Mouse (Mus musculus) liver, embryonic 12.5 days (tissue): Measurements from ENCODE around the gene Unc13b. TPM values are rescaled to one million over a fixed set of nuclear protein-coding genes. Genes with fewer than 3 reads are reported as not detected.

Experiments used
- ATAC-seq: fragments of 200-750 bp; cut with Nextera tagmentation; 2 replicates; pipeline ENCODE4 v1.8.0; 2017; ENCODE audit warnings: moderate number of reproducible peaks, mild to moderate bottlenecking, moderate library complexity
- H3K27ac ChIP-seq: fragments of 300-500 bp; sonication (generic); 2 replicates; pipeline ENCODE4 v1.5.1; 2016; ENCODE audit warnings: mild to moderate bottlenecking
- H3K27me3 ChIP-seq: fragments of 300-500 bp; sonication (generic); replicated peaks from 2 replicates; pipeline ENCODE4 v1.6.1; 2016; ENCODE audit warnings: mild to moderate bottlenecking, moderate library complexity
- H3K36me3 ChIP-seq: fragments of 300-500 bp; sonication (generic); 2 replicates; pipeline ENCODE4 v1.6.1; 2016; ENCODE audit warnings: mild to moderate bottlenecking, moderate library complexity
- H3K4me1 ChIP-seq: fragments of 300-500 bp; sonication (generic); 2 replicates; pipeline ENCODE4 v1.6.1; 2016
- H3K4me2 ChIP-seq: fragments of 300-500 bp; sonication (generic); 2 replicates; pipeline ENCODE4 v1.6.1; 2016; ENCODE audit warnings: mild to moderate bottlenecking, moderate library complexity
- H3K4me3 ChIP-seq: fragments of 300-500 bp; sonication (generic); 2 replicates; pipeline ENCODE4 v1.5.1; 2016; ENCODE audit warnings: mild to moderate bottlenecking, moderate library complexity
- H3K9ac ChIP-seq: fragments of 300-500 bp; sonication (generic); 2 replicates; pipeline ENCODE4 v1.6.1; 2016; ENCODE audit warnings: mild to moderate bottlenecking, moderate library complexity
- H3K9me3 ChIP-seq: fragments of 300-500 bp; sonication (generic); replicated peaks from 2 replicates; pipeline ENCODE4 v1.6.1; 2016; ENCODE audit warnings: mild to moderate bottlenecking, moderate library complexity
- WGBS: fragments of 180-500 bp; shearing (Covaris S2); methylation state at CpG from one replicate; pipeline ENCODE4 v1.1.7; 2016; ENCODE audit not compliant: insufficient replicate concordance; 5-methylcytosine and 5-hydroxymethylcytosine counted together
- polyA plus RNA-seq: library from polyadenylated mRNA; unstranded; fragments of >200 nt; fragmentation: Nextera tagmentation; extraction: Ambion mirVana; gene quantifications from 2 replicates; pipeline ENCODE4 v1.2.1, GENCODE M21; 2016

The Unc13b gene
- polyA plus RNA-seq, 1 experiment from 2014 or later, result 0.91 TPM

- H3K9ac ChIP-seq, result no peak overlapping the region
- H3K4me1 ChIP-seq, result peaks cover 5% of the 10 kb centered on the region; the same call in 1 of the 2 replicates
- no peak overlapping the region for H3K4me2 ChIP-seq
- H3K27ac ChIP-seq, result no peak overlapping the region
- H3K9me3 ChIP-seq, result no peaks in the 10 kb centered on the region
- no peak for ATAC-seq
- H3K4me3 ChIP-seq, result no peak overlapping the region
- H3K27me3 ChIP-seq, result no peaks in the 10 kb centered on the region
- no peaks in the 10 kb centered on the region for H3K36me3 ChIP-seq
- WGBS, result 65% methylated on average over 7 of the region's 7 CpGs
Observed at GRCm38 (mm10) chr4:43248026-43248425, 189.3 kb downstream of the Unc13b start.

- Histone ChIP-seq H3K27me3 (no peaks in the 10 kb centered on the region), H3K4me2 (no peak overlapping the region), H3K9ac (no peak overlapping the region), H3K4me1 (peaks cover 5% of the 10 kb centered on the region; the same call in 1 of the 2 replicates), H3K27ac (no peak overlapping the region), H3K36me3 (no peaks in the 10 kb centered on the region), H3K9me3 (no peaks in the 10 kb centered on the region), H3K4me3 (no peak overlapping the region)
- no peak for ATAC-seq
- 65% methylated on average over 2 of the region's 2 CpGs for WGBS
Observed at GRCm38 (mm10) chr4:43248909-43249308, 190.2 kb downstream of the Unc13b start.

GRCm38 (mm10) chr4:43251269-43251668 is 192.5 kb downstream of the Unc13b start:
- Histone ChIP-seq H3K9ac (no peak overlapping the region), H3K4me2 (no peak overlapping the region), H3K4me1 (peaks cover 5% of the 10 kb centered on the region; the same call in 1 of the 2 replicates), H3K9me3 (no peaks in the 10 kb centered on the region), H3K27ac (no peak overlapping the region), H3K27me3 (no peaks in the 10 kb centered on the region), H3K4me3 (no peak overlapping the region), H3K36me3 (no peaks in the 10 kb centered on the region)
- WGBS, result 19% methylated on average over 6 of the region's 6 CpGs
- ATAC-seq, result no peak

- Histone ChIP-seq H3K27me3 (no peaks in the 10 kb centered on the region), H3K9me3 (no peaks in the 10 kb centered on the region), H3K9ac (no peak overlapping the region), H3K4me2 (no peak overlapping the region), H3K4me3 (no peak overlapping the region), H3K4me1 (no peaks in the 10 kb centered on the region), H3K36me3 (no peaks in the 10 kb centered on the region), H3K27ac (no peak overlapping the region)
- 91% methylated on average over 2 of the region's 2 CpGs for WGBS
- no peak for ATAC-seq
Observed at GRCm38 (mm10) chr4:43257040-43257439, 198.3 kb downstream of the Unc13b start.

GRCm38 (mm10) chr4:43258556-43258955 is 199.8 kb downstream of the Unc13b start:
- no peak for ATAC-seq
- H3K27me3 ChIP-seq, result no peaks in the 10 kb centered on the region
- H3K4me1 ChIP-seq, result no peaks in the 10 kb centered on the region
- H3K27ac ChIP-seq, result no peak overlapping the region
- H3K4me2 ChIP-seq, result no peak overlapping the region
- WGBS, result 60% methylated on average over 4 of the region's 4 CpGs
- no peak overlapping the region for H3K9ac ChIP-seq
- H3K4me3 ChIP-seq, result no peak overlapping the region
- H3K36me3 ChIP-seq, result no peaks in the 10 kb centered on the region
- no peaks in the 10 kb centered on the region for H3K9me3 ChIP-seq

- no peak overlapping the region for H3K4me3 ChIP-seq
- no peak for ATAC-seq
- no peaks in the 10 kb centered on the region for H3K4me1 ChIP-seq
- WGBS, result 56% methylated on average over 3 of the region's 3 CpGs
- H3K4me2 ChIP-seq, result no peak overlapping the region
- H3K27me3 ChIP-seq, result no peaks in the 10 kb centered on the region
- no peak overlapping the region for H3K27ac ChIP-seq
- H3K36me3 ChIP-seq, result no peaks in the 10 kb centered on the region
- no peaks in the 10 kb centered on the region for H3K9me3 ChIP-seq
- H3K9ac ChIP-seq, result no peak overlapping the region
Observed at GRCm38 (mm10) chr4:43259435-43259834, 200.7 kb downstream of the Unc13b start.

GRCm38 (mm10) chr4:43260096-43260495 is 201.3 kb downstream of the Unc13b start:
- no peak overlapping the region for H3K4me2 ChIP-seq
- no peaks in the 10 kb centered on the region for H3K4me1 ChIP-seq
- no peaks in the 10 kb centered on the region for H3K27me3 ChIP-seq
- 69% methylated on average over 5 of the region's 5 CpGs for WGBS
- no peak overlapping the region for H3K4me3 ChIP-seq
- no peaks in the 10 kb centered on the region for H3K9me3 ChIP-seq
- no peak overlapping the region for H3K27ac ChIP-seq
- no peak for ATAC-seq
- no peak overlapping the region for H3K9ac ChIP-seq
- no peaks in the 10 kb centered on the region for H3K36me3 ChIP-seq

- Histone ChIP-seq H3K4me3 (no peak overlapping the region), H3K27ac (no peak overlapping the region), H3K9ac (no peak overlapping the region), H3K36me3 (no peaks in the 10 kb centered on the region), H3K4me1 (peaks cover 10% of the 10 kb centered on the region), H3K9me3 (no peaks in the 10 kb centered on the region), H3K27me3 (no peaks in the 10 kb centered on the region), H3K4me2 (no peak overlapping the region)
- ATAC-seq, result no peak
- WGBS, result 46% methylated on average over 6 of the region's 6 CpGs
Observed at GRCm38 (mm10) chr4:43262821-43263220, 204.1 kb downstream of the Unc13b start.

- H3K9me3 ChIP-seq, result no peaks in the 10 kb centered on the region
- WGBS, result 40% methylated on average over 2 of the region's 2 CpGs
- H3K4me1 ChIP-seq, result peaks cover 10% of the 10 kb centered on the region
Observed at GRCm38 (mm10) chr4:43266146-43266545, 207.4 kb downstream of the Unc13b start.

GRCm38 (mm10) chr4:43266623-43267322 is 208.0 kb downstream of the Unc13b start, which contains the start of gene Atp8b5:
Atp8b5 (plus strand) TSS chr4:43267159.
- H3K4me3 ChIP-seq, result peak within 1 kb of the TSS; percentile 27; the same call in 1 of the 2 replicates
- no peaks in the 10 kb centered on the region for H3K27me3 ChIP-seq
- no peaks in the 10 kb centered on the region for H3K36me3 ChIP-seq
- peak within 1 kb of the TSS; percentile 61 for H3K4me2 ChIP-seq
- peaks cover 10% of the 10 kb centered on the region for H3K4me1 ChIP-seq
- ATAC-seq, result no peak
- H3K9me3 ChIP-seq, result no peaks in the 10 kb centered on the region
- H3K27ac ChIP-seq, result no peak within 1 kb of the TSS
- H3K9ac ChIP-seq, result no peak within 1 kb of the TSS
- 2% methylated on average over 19 of the region's 19 CpGs for WGBS

More at GRCm38 (mm10) chr4:43266146-43266545, 207.4 kb downstream of the Unc13b start:
- Histone ChIP-seq H3K36me3 (no peaks in the 10 kb centered on the region), H3K4me3 (no peak overlapping the region), H3K27ac (no peak overlapping the region), H3K4me2 (no peak overlapping the region), H3K27me3 (no peaks in the 10 kb centered on the region), H3K9ac (no peak overlapping the region)
- no peak for ATAC-seq

GRCm38 (mm10) chr4:43267323-43267658 is 208.5 kb downstream of the Unc13b start:
- Histone ChIP-seq H3K4me2 (peak overlapping the region; percentile 61), H3K4me3 (0 out of 2 replicates have a peak overlapping the region, but pooled peaks have one; percentile 27), H3K4me1 (peaks cover 10% of the 10 kb centered on the region), H3K9me3 (no peaks in the 10 kb centered on the region), H3K27ac (no peak overlapping the region), H3K27me3 (no peaks in the 10 kb centered on the region), H3K36me3 (no peaks in the 10 kb centered on the region), H3K9ac (no peak overlapping the region)
- 30% methylated on average over 2 of the region's 2 CpGs for WGBS
- no peak for ATAC-seq

GRCm38 (mm10) chr4:43285476-43285875 is 226.7 kb downstream of the Unc13b start:
- no peak overlapping the region for H3K4me3 ChIP-seq
- ATAC-seq, result no peak
- no peaks in the 10 kb centered on the region for H3K27me3 ChIP-seq
- WGBS, result 81% methylated on average over 5 of the region's 5 CpGs
- H3K4me1 ChIP-seq, result no peaks in the 10 kb centered on the region
- no peak overlapping the region for H3K9ac ChIP-seq
- H3K9me3 ChIP-seq, result no peaks in the 10 kb centered on the region
- no peak overlapping the region for H3K27ac ChIP-seq
- H3K4me2 ChIP-seq, result no peak overlapping the region
- no peaks in the 10 kb centered on the region for H3K36me3 ChIP-seq

GRCm38 (mm10) chr4:43287305-43287704 is 228.6 kb downstream of the Unc13b start:
- Histone ChIP-seq H3K27ac (no peak overlapping the region), H3K4me3 (no peak overlapping the region), H3K9ac (no peak overlapping the region), H3K27me3 (no peaks in the 10 kb centered on the region), H3K36me3 (no peaks in the 10 kb centered on the region), H3K4me2 (no peak overlapping the region), H3K9me3 (no peaks in the 10 kb centered on the region), H3K4me1 (no peaks in the 10 kb centered on the region)
- no peak for ATAC-seq
- WGBS, result 33% methylated on average over 3 of the region's 3 CpGs
